Mouse (Mus musculus) midbrain, embryonic 10.5 days (tissue): ENCODE results near the gene Gna14. TPM values are rescaled to one million over a fixed set of nuclear protein-coding genes. Genes with fewer than 3 reads are reported as not detected.

Experiments
- DNase-seq: peaks from one replicate; pipeline ENCODE4 v3.0.0-alpha.2; 2017; ENCODE audit warnings: low spot score
- H3K27ac ChIP-seq: fragments of 300-500 bp; sonication (generic); replicated peaks from 2 replicates; pipeline ENCODE4 v1.5.1; 2016; ENCODE audit warnings: mild to moderate bottlenecking
- H3K27me3 ChIP-seq: fragments of 300-500 bp; sonication (generic); 2 replicates; pipeline ENCODE4 v1.6.1; 2016; ENCODE audit warnings: low read depth, mild to moderate bottlenecking; ENCODE audit not compliant: poor library complexity, severe bottlenecking
- H3K36me3 ChIP-seq: fragments of 300-500 bp; sonication (generic); 2 replicates; pipeline ENCODE4 v1.6.1; 2016; ENCODE audit warnings: mild to moderate bottlenecking, moderate library complexity
- H3K4me1 ChIP-seq: fragments of 300-500 bp; sonication (generic); 2 replicates; pipeline ENCODE4 v1.6.1; 2016
- H3K4me3 ChIP-seq: fragments of 300-500 bp; sonication (generic); 2 replicates; pipeline ENCODE4 v1.5.1; 2016; ENCODE audit warnings: mild to moderate bottlenecking, moderate library complexity
- H3K9me3 ChIP-seq: fragments of 300-500 bp; sonication (generic); replicated peaks from 2 replicates; pipeline ENCODE4 v1.6.1; 2016; ENCODE audit warnings: mild to moderate bottlenecking
- WGBS: fragments of 180-500 bp; shearing (Covaris S2); methylation state at CpG from one replicate; pipeline ENCODE4 v1.1.7; 2016; 5-methylcytosine and 5-hydroxymethylcytosine counted together
- polyA plus RNA-seq: library from polyadenylated mRNA; unstranded; fragments of >200 nt; fragmentation: Nextera tagmentation; extraction: Ambion mirVana; gene quantifications from 2 replicates; pipeline ENCODE4 v1.2.1, GENCODE M21; 2016

Gna14 gene
- polyA plus RNA-seq, 1 experiment from 2014 or later = 0.58 TPM

DNA sequence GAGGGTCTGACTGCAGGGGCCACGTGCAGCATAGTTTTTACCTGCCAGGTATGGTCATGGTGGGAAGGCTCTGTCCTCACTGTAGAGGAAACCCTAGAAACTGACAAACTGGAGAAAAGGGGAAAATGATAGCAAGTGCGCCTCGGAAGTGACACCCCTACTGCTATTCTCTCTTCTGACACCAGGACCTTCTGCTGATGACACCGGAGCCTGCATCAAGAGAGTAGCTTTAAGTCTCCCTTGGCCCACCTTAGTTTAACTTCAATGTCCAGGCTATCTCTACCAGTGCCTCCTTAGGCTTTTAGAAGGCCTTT, 1.6 kb downstream of the Gna14 start:
- H3K4me3 ChIP-seq = peak overlapping the region; percentile 57
- 17% methylated on average over 4 of the region's 4 CpGs for WGBS
- no peak for DNase-seq
- H3K27ac ChIP-seq = no peak overlapping the region
- peaks cover 63% of the 10 kb centered on the region for H3K27me3 ChIP-seq
- no peaks in the 10 kb centered on the region for H3K36me3 ChIP-seq
- H3K9me3 ChIP-seq = no peaks in the 10 kb centered on the region
- peaks cover 41% of the 10 kb centered on the region for H3K4me1 ChIP-seq

DNA sequence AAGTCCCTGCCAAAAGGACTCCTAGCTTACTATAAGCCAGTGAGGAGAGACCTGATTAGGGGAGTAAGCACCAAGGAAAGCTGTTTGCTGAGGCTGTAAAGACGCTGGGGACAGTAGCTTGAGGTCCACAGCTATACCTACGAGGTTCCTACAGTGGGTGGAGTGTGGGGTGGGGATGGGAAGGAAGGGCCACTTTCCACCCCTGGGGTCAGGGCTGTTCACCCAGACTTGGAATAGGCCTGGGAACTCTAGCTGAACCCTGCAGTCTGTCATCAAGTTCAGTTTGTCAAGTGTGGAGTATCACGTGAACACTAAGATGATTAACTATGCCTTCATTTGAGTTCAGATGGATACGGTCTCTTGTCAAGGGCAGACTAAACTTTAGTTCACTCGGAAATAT, 2.3 kb downstream of the Gna14 start:
- Histone ChIP-seq H3K4me1 (peaks cover 41% of the 10 kb centered on the region), H3K36me3 (no peaks in the 10 kb centered on the region), H3K27me3 (peaks cover 63% of the 10 kb centered on the region), H3K9me3 (no peaks in the 10 kb centered on the region), H3K27ac (no peak overlapping the region), H3K4me3 (no peak overlapping the region)
- DNase-seq = no peak
- 54% methylated on average over 5 of the region's 5 CpGs for WGBS

- WGBS = 56% methylated on average over 4 of the region's 4 CpGs
- Histone ChIP-seq H3K4me3 (no peak overlapping the region), H3K27ac (peak overlapping the region; percentile 49; the same call in 1 of the 2 replicates), H3K36me3 (no peaks in the 10 kb centered on the region), H3K27me3 (peaks cover 59% of the 10 kb centered on the region), H3K9me3 (no peaks in the 10 kb centered on the region), H3K4me1 (peaks cover 41% of the 10 kb centered on the region)
- no peak for DNase-seq
Observed at GRCm38 (mm10) chr19:16439278-16439677, 3.7 kb downstream of the Gna14 start.

GRCm38 (mm10) chr19:16439834-16440233, 4.3 kb downstream of the Gna14 start:
- H3K27ac ChIP-seq = peak overlapping the region; percentile 49
- no peak for DNase-seq
- no peak overlapping the region for H3K4me3 ChIP-seq
- H3K36me3 ChIP-seq = no peaks in the 10 kb centered on the region
- WGBS = 58% methylated on average over 13 of the region's 13 CpGs
- H3K4me1 ChIP-seq = peaks cover 41% of the 10 kb centered on the region
- peaks cover 53% of the 10 kb centered on the region for H3K27me3 ChIP-seq
- no peaks in the 10 kb centered on the region for H3K9me3 ChIP-seq

DNA sequence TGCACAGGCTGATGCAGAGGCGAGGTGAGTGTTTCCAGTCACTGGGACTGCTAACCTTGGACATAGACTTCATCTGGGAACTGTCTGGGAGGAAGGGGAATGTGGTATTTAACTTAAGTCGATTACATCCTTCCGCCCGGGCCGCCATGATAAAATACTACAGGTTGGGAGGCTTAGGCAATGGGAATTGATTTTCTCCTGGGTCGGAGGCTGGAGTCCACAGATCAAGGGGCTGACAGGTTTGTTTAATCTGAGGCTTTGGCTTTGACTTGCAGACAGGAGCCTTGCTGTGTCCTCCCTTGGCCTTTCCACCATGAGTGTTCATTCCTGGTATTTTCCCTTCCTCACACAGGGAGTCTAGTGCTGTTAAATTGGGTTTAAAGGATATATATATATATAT, 5.8 kb downstream of the Gna14 start:
- H3K27ac ChIP-seq = no peak overlapping the region
- H3K4me1 ChIP-seq = peaks cover 27% of the 10 kb centered on the region
- no peak for DNase-seq
- peaks cover 38% of the 10 kb centered on the region for H3K27me3 ChIP-seq
- WGBS = 89% methylated on average over 6 of the region's 6 CpGs
- no peak overlapping the region for H3K4me3 ChIP-seq
- no peaks in the 10 kb centered on the region for H3K9me3 ChIP-seq
- H3K36me3 ChIP-seq = no peaks in the 10 kb centered on the region

DNA sequence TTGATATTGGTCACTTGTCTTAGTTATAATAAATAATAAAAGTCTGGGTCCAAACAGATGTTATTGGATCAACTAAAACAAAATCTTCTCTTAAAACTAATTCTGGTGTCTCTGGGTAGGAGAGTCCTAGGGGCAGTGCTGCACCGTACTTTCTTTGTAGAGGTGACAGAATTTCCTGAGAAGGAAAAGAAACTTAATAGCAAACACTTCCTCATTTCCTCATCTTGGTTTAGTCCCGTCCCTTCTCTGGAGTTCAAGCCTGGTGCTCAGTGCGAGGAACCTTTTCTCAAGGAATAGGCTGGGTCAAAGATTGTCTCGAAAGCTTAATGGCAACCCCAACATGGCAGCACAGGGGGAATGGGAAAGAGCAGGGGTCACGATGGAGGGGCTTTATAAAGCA, 7.8 kb downstream of the Gna14 start:
- Histone ChIP-seq H3K4me1 (peaks cover 10% of the 10 kb centered on the region), H3K27me3 (peaks cover 18% of the 10 kb centered on the region), H3K9me3 (no peaks in the 10 kb centered on the region), H3K4me3 (no peak overlapping the region), H3K36me3 (no peaks in the 10 kb centered on the region), H3K27ac (no peak overlapping the region)
- 90% methylated on average over 5 of the region's 5 CpGs for WGBS
- DNase-seq = no peak

DNA sequence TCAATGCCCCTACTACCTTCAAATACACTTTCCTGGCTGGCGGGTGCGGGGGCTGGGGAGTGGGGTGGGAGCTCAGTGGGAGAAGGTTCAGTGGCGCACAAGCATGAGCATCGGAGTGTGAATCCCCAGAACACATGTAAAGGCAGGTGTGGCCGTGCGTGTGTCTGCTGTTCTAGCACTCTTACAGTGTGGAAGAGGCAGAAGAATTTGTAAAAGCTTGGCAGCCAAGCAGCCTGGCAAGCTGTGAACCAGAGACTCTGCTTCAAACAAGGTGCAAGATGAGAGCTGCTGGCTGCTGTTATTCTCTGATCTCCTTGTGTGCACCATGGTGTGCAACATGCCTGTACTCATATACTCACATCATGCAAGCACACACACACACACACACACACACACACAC, 11.1 kb downstream of the Gna14 start:
- Histone ChIP-seq H3K9me3 (no peaks in the 10 kb centered on the region), H3K27me3 (no peaks in the 10 kb centered on the region), H3K27ac (no peak overlapping the region), H3K4me1 (no peaks in the 10 kb centered on the region), H3K4me3 (no peak overlapping the region), H3K36me3 (no peaks in the 10 kb centered on the region)
- 90% methylated on average over 6 of the region's 6 CpGs for WGBS
- no peak for DNase-seq

GRCm38 (mm10) chr19:16447832-16448621, 12.5 kb downstream of the Gna14 start:
- Histone ChIP-seq H3K27me3 (no peaks in the 10 kb centered on the region), H3K9me3 (no peaks in the 10 kb centered on the region), H3K27ac (no peak overlapping the region), H3K4me1 (no peaks in the 10 kb centered on the region), H3K36me3 (no peaks in the 10 kb centered on the region), H3K4me3 (no peak overlapping the region)
- WGBS = 89% methylated on average over 6 of the region's 6 CpGs
- no peak for DNase-seq

GRCm38 (mm10) chr19:16448796-16449195, 13.2 kb downstream of the Gna14 start:
- 86% methylated on average over 5 of the region's 5 CpGs for WGBS

GRCm38 (mm10) chr19:16450824-16451223, 15.3 kb downstream of the Gna14 start:
- Histone ChIP-seq H3K4me3 (no peak overlapping the region), H3K27me3 (no peaks in the 10 kb centered on the region), H3K9me3 (no peaks in the 10 kb centered on the region), H3K36me3 (no peaks in the 10 kb centered on the region), H3K4me1 (no peaks in the 10 kb centered on the region), H3K27ac (no peak overlapping the region)
- DNase-seq = no peak
- WGBS = 74% methylated on average over 3 of the region's 3 CpGs

More at GRCm38 (mm10) chr19:16448796-16449195, 13.2 kb downstream of the Gna14 start:
- Histone ChIP-seq H3K4me1 (no peaks in the 10 kb centered on the region), H3K27ac (no peak overlapping the region), H3K9me3 (no peaks in the 10 kb centered on the region), H3K4me3 (no peak overlapping the region), H3K36me3 (no peaks in the 10 kb centered on the region), H3K27me3 (no peaks in the 10 kb centered on the region)
- no peak for DNase-seq

- DNase-seq = no peak
- Histone ChIP-seq H3K9me3 (no peaks in the 10 kb centered on the region), H3K27me3 (no peaks in the 10 kb centered on the region), H3K27ac (no peak overlapping the region), H3K4me3 (no peak overlapping the region), H3K36me3 (no peaks in the 10 kb centered on the region), H3K4me1 (peaks cover 16% of the 10 kb centered on the region)
- 80% methylated on average over 2 of the region's 2 CpGs for whole genome bisulfite sequencing
Observed at GRCm38 (mm10) chr19:16456181-16456580, 20.6 kb downstream of the Gna14 start.

- no peaks in the 10 kb centered on the region for H3K36me3 ChIP-seq
- 85% methylated on average over 6 of the region's 6 CpGs for WGBS
- no peak overlapping the region for H3K27ac ChIP-seq
- H3K27me3 ChIP-seq = no peaks in the 10 kb centered on the region
- no peak for DNase-seq
- peaks cover 16% of the 10 kb centered on the region for H3K4me1 ChIP-seq
- no peak overlapping the region for H3K4me3 ChIP-seq
- no peaks in the 10 kb centered on the region for H3K9me3 ChIP-seq
Observed at GRCm38 (mm10) chr19:16457127-16457526, 21.6 kb downstream of the Gna14 start.

DNA sequence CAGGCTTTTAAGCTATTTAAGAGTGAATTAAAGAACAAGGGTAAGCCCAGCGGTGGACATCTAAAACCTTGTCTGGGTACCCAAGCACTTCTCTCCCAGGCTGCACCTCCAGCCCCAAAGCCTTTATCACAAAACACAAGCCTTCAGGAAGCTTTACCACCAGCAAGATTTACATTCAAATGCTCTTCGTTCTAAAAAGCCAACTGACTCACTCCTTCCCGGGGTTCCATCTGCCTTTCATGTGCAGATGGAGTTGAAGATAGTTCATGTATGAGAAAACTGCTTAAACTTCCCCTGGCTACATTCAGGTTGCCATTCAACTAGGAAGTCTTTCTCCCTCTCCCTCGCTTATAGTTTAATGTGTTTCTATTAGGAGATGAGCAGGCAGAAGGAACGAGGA, 23.8 kb downstream of the Gna14 start:
- Histone ChIP-seq H3K4me3 (no peak overlapping the region), H3K9me3 (no peaks in the 10 kb centered on the region), H3K27ac (no peak overlapping the region), H3K27me3 (no peaks in the 10 kb centered on the region), H3K4me1 (peaks cover 16% of the 10 kb centered on the region), H3K36me3 (no peaks in the 10 kb centered on the region)
- DNase-seq = no peak
- 44% methylated on average over 5 of the region's 5 CpGs for WGBS
